Mouse (Mus musculus) ES-E14 (cell line): Measurements from ENCODE around the gene Gm12830. TPM values are rescaled to one million over a fixed set of nuclear protein-coding genes. Genes with fewer than 3 reads are reported as not detected.

ENCODE experiments used
- DNase-seq: peaks from one replicate; pipeline ENCODE4 v3.0.0-alpha.2; 2013; ENCODE audit warnings: low read depth, low spot score
- H3K27ac ChIP-seq: 2 replicates; pipeline ENCODE4 v1.5.1; 2012; ENCODE audit warnings: low read depth, mild to moderate bottlenecking, low read length, moderate library complexity, mixed read lengths; ENCODE audit not compliant: poor library complexity, insufficient read depth, severe bottlenecking
- H3K36me3 ChIP-seq: 2 replicates; pipeline ENCODE4 v1.6.1; 2012; ENCODE audit warnings: mild to moderate bottlenecking, low read length, moderate library complexity, mixed read lengths; ENCODE audit not compliant: control insufficient read depth, poor library complexity, insufficient read depth, severe bottlenecking
- H3K4me1 ChIP-seq, 2 experiments: fragments of 150-350 bp in 1 of 2; sonication (generic) in 1 of 2; 2 replicates each; pipeline ENCODE4 v1.6.1; 2012; ENCODE audit warnings: low read length in 2 of 2, mild to moderate bottlenecking in 1 of 2, mixed read lengths in 1 of 2; ENCODE audit not compliant: control insufficient read depth in 2 of 2, insufficient read depth in 2 of 2, poor library complexity in 1 of 2
- H3K4me3 ChIP-seq, 2 experiments: fragments of 150-350 bp in 1 of 2; sonication (generic) in 1 of 2; 2 replicates each; pipeline ENCODE4 v1.5.1; 2012; ENCODE audit warnings: low read length in 2 of 2, low read depth in 1 of 2, mild to moderate bottlenecking in 1 of 2, mixed read lengths in 1 of 2; ENCODE audit not compliant: insufficient read depth in 1 of 2, poor library complexity in 1 of 2, severe bottlenecking in 1 of 2
- H3K9ac ChIP-seq: 2 replicates; pipeline ENCODE4 v1.6.1; 2012; ENCODE audit warnings: low read depth, mild to moderate bottlenecking, low read length, mixed read lengths; ENCODE audit not compliant: poor library complexity, insufficient read depth, severe bottlenecking
- H3K9me3 ChIP-seq: fragments of 150-350 bp; sonication (generic); 2 replicates; pipeline ENCODE4 v1.6.1; 2012; ENCODE audit warnings: low read depth, mild to moderate bottlenecking, low read length; ENCODE audit not compliant: control insufficient read depth, insufficient read depth
- CHD2 ChIP-seq: IDR thresholded peaks from 2 replicates; pipeline ENCODE4 v1.6.1; 2014; ENCODE audit warnings: mild to moderate bottlenecking, low read depth, low read length, inconsistent platforms
- HCFC1 ChIP-seq: IDR thresholded peaks from 2 replicates; pipeline ENCODE4 v1.6.1; 2012; ENCODE audit warnings: low read length, inconsistent platforms, borderline replicate concordance; ENCODE audit not compliant: insufficient read depth
- MAFK ChIP-seq: IDR thresholded peaks from 2 replicates; pipeline ENCODE4 v1.6.1; 2014; ENCODE audit warnings: mild to moderate bottlenecking, low read depth, low read length, inconsistent platforms; ENCODE audit not compliant: insufficient read depth
- ZNF384 ChIP-seq: IDR thresholded peaks from 2 replicates; pipeline ENCODE4 v1.6.1; 2012; ENCODE audit warnings: low read depth, low read length, inconsistent platforms
- in situ Hi-C, 2 experiments: fragments of 600-800 bp; cut with MboI; formaldehyde crosslinking; loops; one replicate each; pipeline ENCODE4 v1.15.1; 2025; ENCODE audit warnings: low sequenced_read_pairs in 2 of 2, inconsistent platforms in 1 of 2; ENCODE audit not compliant: unreplicated experiment in 2 of 2
- total RNA-seq: library from RNA; depleted of rRNA; stranded (reverse); fragments of 300-350 nt; gene quantifications from 2 replicates; pipeline ENCODE4 v1.2.3, GENCODE M21; 2012; rRNA removed

Gene Gm12830
- total RNA-seq, 1 experiment, result not detected

- in situ Hi-C loops, result loop anchor here (5.0 to 25.0 kb wide), 5 partner anchors 152 to 1032 kb away; partner anchors contain the start of genes Dmbx1 (in 2 of the 2), Tal1 (in 1 of the 2) and Trabd2b (in 1 of the 2)
Measured at GRCm38 (mm10) chr4:114905501-114905900, 84.0 kb downstream of the Gm12830 start.

More at GRCm38 (mm10) chr4:114905501-114905900, 84.0 kb downstream of the Gm12830 start:
- H3K9ac ChIP-seq, result no peak overlapping the region
- TF ChIP-seq HCFC1 (no peak), CHD2 (no peak), MAFK (no peak), ZNF384 (no peak)
- no peaks in the 10 kb centered on the region for H3K36me3 ChIP-seq
- H3K4me3 ChIP-seq, result no peak overlapping the region
- no peak for DNase-seq
- H3K27ac ChIP-seq, result no peak overlapping the region
- H3K4me1 ChIP-seq, result peaks cover 0 to 5% of the 10 kb centered on the region in 2 experiments; a peak in 2 of 4 replicates
- no peaks in the 10 kb centered on the region for H3K9me3 ChIP-seq

Other genes with a start within 250 kb of the Gm12830 start
- gene Foxd2, start 87.2 kb downstream of the Gm12830 start, total RNA-seq, result 0.09 TPM in 1 of 2 replicates, not detected in the other
- gene Foxe3, start 104.3 kb downstream of the Gm12830 start, total RNA-seq, result not detected in 2 replicates
- gene Cmpk1, start 165.5 kb downstream of the Gm12830 start, total RNA-seq, result 14.2 and 24.5 TPM in 2 replicates
- 7.3 and 7.4 TPM in 2 replicates for gene Stil, start 178.4 kb downstream of the Gm12830 start, total RNA-seq
- gene Tal1, start 234.7 kb downstream of the Gm12830 start, total RNA-seq, result 0.40 and 0.42 TPM in 2 replicates